13 mouse cellular contexts compared by ENCODE assay signal in genomic region chr9:27758709-27759108, GRCm38 (mm10). TPM values are rescaled to one million over a fixed set of nuclear protein-coding genes. Genes with fewer than 3 reads are reported as not detected.
"Had no signal": no experiment of that assay in that cellular context is flagged by ENCODE, and none has a peak within 500 bp of the region (broad histone marks: within the 10 kb centered on the region; RNA-seq: fewer than 3 reads in every experiment).

No protein-coding gene starts in this region.

- DNase-seq: gastrocnemius, postnatal 14 days; gastrocnemius, postnatal 36 days; heart, adult 18-20 months; heart, postnatal 14 days; heart, postnatal 36 days; kidney, adult 11 months; kidney, adult 2 months; kidney, adult 9 months; kidney, postnatal 14 days; kidney, postnatal 36 days; layer of hippocampus, postnatal 36 days; left cerebral cortex, postnatal 4 days had no signal

RNA-seq across cellular contexts. Expression of gene Opcml, which starts 31.9 kb away (rescaled TPM):
- total RNA-seq: hematopoietic stem cell, adult 5-6 weeks had no signal
